ENCODE assay signal across 8 mouse cellular contexts in the genomic region with DNA sequence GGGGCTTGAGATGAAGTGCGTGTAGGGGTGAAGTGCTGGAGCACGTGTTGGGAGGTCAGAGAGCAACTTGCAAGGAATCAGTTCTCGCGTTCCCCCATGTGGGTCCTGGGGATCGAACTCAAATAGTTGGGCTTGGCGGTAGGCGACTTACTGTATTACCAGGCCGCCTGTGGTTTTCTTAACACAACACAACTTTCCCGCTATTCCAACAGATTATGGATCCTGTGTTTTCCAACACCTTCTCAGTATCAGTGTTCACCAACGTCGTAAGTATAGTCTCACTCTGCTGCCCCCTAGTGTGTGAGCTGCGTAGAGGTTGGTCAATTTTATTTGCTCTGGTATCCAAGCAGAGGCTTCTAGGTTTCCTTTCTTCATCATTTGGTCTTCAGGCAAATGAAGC. TPM values are rescaled to one million over a fixed set of nuclear protein-coding genes. Genes with fewer than 3 reads are reported as not detected.
A peak's percentile ranks its signal among the peaks of the same experiment; 100 is the strongest.
DNase-seq lines count a peak whose midpoint lies in the region; ATAC-seq lines count a peak whose summit lies in the region.

No protein-coding gene starts in this region.

- H3K9ac ChIP-seq in hindbrain, embryonic 14.5 days: no peak overlapping the region
- no peak overlapping the region for H3K9ac ChIP-seq in hindbrain, embryonic 13.5 days

- H3K4me2 ChIP-seq in hindbrain, embryonic 14.5 days (replicated peaks): no peak overlapping the region
- no peak overlapping the region for H3K4me2 ChIP-seq in hindbrain, embryonic 13.5 days

- no peak overlapping the region for H3K27ac ChIP-seq in hindbrain, embryonic 14.5 days
- H3K27ac ChIP-seq in hindbrain, embryonic 13.5 days: no peak overlapping the region

- H3K4me1 ChIP-seq in hindbrain, embryonic 14.5 days (replicated peaks; ENCODE audit: control insufficient read depth, insufficient read depth, low read length): no peaks in the 10 kb centered on the region
- no peaks in the 10 kb centered on the region for H3K4me1 ChIP-seq in hindbrain, embryonic 13.5 days (replicated peaks)

- no peaks in the 10 kb centered on the region for H3K27me3 ChIP-seq in hindbrain, embryonic 14.5 days (ENCODE audit: control insufficient read depth, insufficient read depth, low read length)
- no peaks in the 10 kb centered on the region for H3K27me3 ChIP-seq in hindbrain, embryonic 13.5 days

- 48% methylated on average over 12 of the region's 12 CpGs for WGBS in hindbrain, embryonic 14.5 days
- WGBS in hindbrain, embryonic 13.5 days: 48% methylated on average over 12 of the region's 12 CpGs

- ATAC-seq in hindbrain, embryonic 14.5 days (ENCODE audit: low FRiP score): no peak
- ATAC-seq in hindbrain, embryonic 13.5 days (ENCODE audit: low FRiP score): no peak
- ATAC-seq in CD4-positive, CD25-positive, alpha-beta regulatory T cell, adult 4 months: peak; percentile 51
- ATAC-seq in erythroid progenitor cell, adult 5-6 weeks (replicated peaks; ENCODE audit: low FRiP score, poor library complexity, severe bottlenecking): peak; percentile 67; the same call in 1 of the 2 replicates

- no peaks in the 10 kb centered on the region for H3K9me3 ChIP-seq in hindbrain, embryonic 14.5 days (ENCODE audit: control insufficient read depth, low read length)
- no peaks in the 10 kb centered on the region for H3K9me3 ChIP-seq in hindbrain, embryonic 13.5 days

- peak; percentile 74 for DNase-seq in hindbrain, embryonic 14.5 days (ENCODE audit: low spot score)
- peak; percentile 65 for DNase-seq in adrenal gland, postnatal 14 days
- DNase-seq in layer of hippocampus, postnatal 10 days (ENCODE audit: low spot score in 2 of 2): peak; percentile 46 to 56
- peak; percentile 70 for DNase-seq in naive thymus-derived CD4-positive, alpha-beta T cell, adult 2 months (ENCODE audit: low read depth)
- DNase-seq in yolk sac, embryonic 10.5 days (ENCODE audit: low spot score): peak; percentile 11

- no peak overlapping the region for H3K4me3 ChIP-seq in hindbrain, embryonic 14.5 days (replicated peaks; ENCODE audit: low read length)
- H3K4me3 ChIP-seq in hindbrain, embryonic 13.5 days: no peak overlapping the region

- 0 out of 2 replicates have a peak, but pooled peaks cover 6% of the 10 kb centered on the region for H3K36me3 ChIP-seq in hindbrain, embryonic 14.5 days (replicated peaks; ENCODE audit: control insufficient read depth, insufficient read depth)
- no peaks in the 10 kb centered on the region; the same call in 1 of the 2 replicates for H3K36me3 ChIP-seq in hindbrain, embryonic 13.5 days

RNA-seq across cellular contexts. Expression of a gene that starts 8.6 kb away (rescaled TPM):
- polyA plus RNA-seq in hindbrain, embryonic 14.5 days (2014; fragmentation: Nextera tagmentation; extraction: Ambion mirVana): 21.4 and 24.6 TPM in 2 replicates
- 14.4 and 14.6 TPM in 2 replicates for polyA plus RNA-seq in hindbrain, embryonic 13.5 days (2015; fragmentation: Nextera tagmentation; extraction: Ambion mirVana)
- 1 to 10 TPM; 2.0 TPM for polyA plus RNA-seq in CD4-positive, CD25-positive, alpha-beta regulatory T cell, adult 4 months (2017; shearing (Covaris generic))
- 10.2 and 10.7 TPM in 2 replicates for total RNA-seq in adrenal gland, postnatal 14 days (2021)
- 5.0 and 5.4 TPM in 2 replicates for total RNA-seq in erythroid progenitor cell, adult 5-6 weeks (2015; ENCODE audit: low replicate concordance)
- total RNA-seq in erythroid progenitor cell, adult 5-6 weeks (2017; ENCODE audit: low replicate concordance): 1.1 and 3.6 TPM in 2 replicates
- 10 to 100 TPM; 28.3 to 31.2 TPM for total RNA-seq in layer of hippocampus, postnatal 10 days (2021)

RNA-seq across cellular contexts. Expression of a gene that starts 37.4 kb away (rescaled TPM):
- polyA plus RNA-seq in hindbrain, embryonic 14.5 days (2014; fragmentation: Nextera tagmentation; extraction: Ambion mirVana): 24.6 and 25.3 TPM in 2 replicates
- 23.4 and 24.7 TPM in 2 replicates for polyA plus RNA-seq in hindbrain, embryonic 13.5 days (2015; fragmentation: Nextera tagmentation; extraction: Ambion mirVana)
- 10 to 100 TPM; 26.8 to 28.7 TPM for polyA plus RNA-seq in CD4-positive, CD25-positive, alpha-beta regulatory T cell, adult 4 months (2017; shearing (Covaris generic))
- 47.0 and 51.0 TPM in 2 replicates for total RNA-seq in adrenal gland, postnatal 14 days (2021)
- 12.3 and 31.4 TPM in 2 replicates for total RNA-seq in erythroid progenitor cell, adult 5-6 weeks (2015; ENCODE audit: low replicate concordance)
- 28.6 and 39.3 TPM in 2 replicates for total RNA-seq in erythroid progenitor cell, adult 5-6 weeks (2017; ENCODE audit: low replicate concordance)
- total RNA-seq in layer of hippocampus, postnatal 10 days (2021): 10 to 100 TPM; 31.5 to 32.3 TPM

RNA-seq across cellular contexts. Expression of a gene that starts 37.6 kb away (rescaled TPM):
- polyA plus RNA-seq in hindbrain, embryonic 14.5 days (2014; fragmentation: Nextera tagmentation; extraction: Ambion mirVana): 132 and 134 TPM in 2 replicates
- polyA plus RNA-seq in hindbrain, embryonic 13.5 days (2015; fragmentation: Nextera tagmentation; extraction: Ambion mirVana): 120 and 122 TPM in 2 replicates
- 100 to 1,000 TPM; 110 to 131 TPM for polyA plus RNA-seq in CD4-positive, CD25-positive, alpha-beta regulatory T cell, adult 4 months (2017; shearing (Covaris generic))
- total RNA-seq in adrenal gland, postnatal 14 days (2021): 62.5 and 64.4 TPM in 2 replicates
- 31.4 and 78.0 TPM in 2 replicates for total RNA-seq in erythroid progenitor cell, adult 5-6 weeks (2015; ENCODE audit: low replicate concordance)
- total RNA-seq in erythroid progenitor cell, adult 5-6 weeks (2017; ENCODE audit: low replicate concordance): 13.8 and 20.5 TPM in 2 replicates
- total RNA-seq in layer of hippocampus, postnatal 10 days (2021): 10 to 100 TPM; 56.7 to 60.6 TPM

Comparison
In these comparisons a context has a peak if more than half of its experiments do, and no peak if none do; other contexts are left out.
1. ATAC-seq: peak in CD4-positive, CD25-positive, alpha-beta regulatory T cell, adult 4 months (single experiment) and erythroid progenitor cell, adult 5-6 weeks (single experiment); none in hindbrain, embryonic 14.5 days (single experiment) and hindbrain, embryonic 13.5 days (single experiment).
2. DNase-seq: peak in every context shown above with its lines; median percentile 74 in hindbrain, embryonic 14.5 days; 70 in naive thymus-derived CD4-positive, alpha-beta T cell, adult 2 months; 65 in adrenal gland, postnatal 14 days; 51 in layer of hippocampus, postnatal 10 days; 11 in yolk sac, embryonic 10.5 days.